Mouse (Mus musculus): ENCODE measurements around the gene Tenm2. TPM values are rescaled to one million over a fixed set of nuclear protein-coding genes. Genes with fewer than 3 reads are reported as not detected.

The Tenm2 gene
- total and polyA plus RNA-seq, 3 experiments = 0.08 to 0.14 (median 0.12) TPM

GRCm38 (mm10) chr11:36452436-36452835 lies 783.3 kb downstream of the Tenm2 start:
- Histone ChIP-seq H3K79me2 (replicated peaks; ENCODE audit: control insufficient read depth, insufficient read depth, low read length) (no peaks in the 10 kb centered on the region), H3K27me3 (ENCODE audit: control insufficient read depth, insufficient read depth, low read length) (no peaks in the 10 kb centered on the region), H3K9ac (ENCODE audit: low read depth, low read length) (no peak overlapping the region), H3K4me3 (no peak overlapping the region), H3K36me3 (ENCODE audit: control insufficient read depth, insufficient read depth, low read length) (no peaks in the 10 kb centered on the region), H3K4me1 (ENCODE audit: control insufficient read depth, insufficient read depth, low read length) (no peaks in the 10 kb centered on the region), H3K27ac (no peak overlapping the region)
- no peak for DNase-seq
- 64% methylated on average over 9 of the region's 9 CpGs for WGBS
- no peak for TF ChIP-seq EP300 (IDR thresholded peaks at IDR 0.05; ENCODE audit: insufficient read depth, low read depth, low read length)
- TF ChIP-seq CTCF (IDR thresholded peaks at IDR 0.05) = no peak
- no peak for TF ChIP-seq POLR2A (IDR thresholded peaks at IDR 0.05; ENCODE audit: insufficient read depth, low read depth, low read length)
- intact Hi-C loops (cut with DNase I) = no loop called here

DNA sequence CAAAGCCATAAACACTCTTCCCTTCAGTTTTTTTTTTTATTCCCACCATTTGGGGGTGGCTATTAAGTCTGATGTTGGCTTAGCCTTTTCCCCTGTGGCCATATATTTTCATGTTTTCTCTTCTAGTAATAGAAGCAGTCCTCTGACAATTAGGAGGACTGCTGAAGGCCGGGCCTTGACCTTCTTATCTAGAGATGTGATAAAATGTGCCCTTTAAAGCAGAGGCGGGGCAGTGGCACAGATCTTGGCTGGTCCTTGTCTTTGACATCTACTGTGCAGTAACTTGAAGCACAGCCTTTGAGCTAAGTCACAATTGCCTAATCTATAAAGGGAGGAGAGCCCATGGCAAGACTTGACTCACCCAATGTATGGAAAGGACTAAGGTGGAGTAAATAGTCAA lies 789.4 kb downstream of the Tenm2 start:
- Histone ChIP-seq H3K79me2 (replicated peaks; ENCODE audit: control insufficient read depth, insufficient read depth, low read length) (no peaks in the 10 kb centered on the region), H3K27me3 (ENCODE audit: control insufficient read depth, insufficient read depth, low read length) (no peaks in the 10 kb centered on the region), H3K4me1 (ENCODE audit: control insufficient read depth, insufficient read depth, low read length) (no peaks in the 10 kb centered on the region), H3K9ac (ENCODE audit: low read depth, low read length) (no peak overlapping the region), H3K27ac (no peak overlapping the region), H3K4me3 (no peak overlapping the region), H3K36me3 (ENCODE audit: control insufficient read depth, insufficient read depth, low read length) (no peaks in the 10 kb centered on the region)
- WGBS = 54% methylated on average over 2 of the region's 2 CpGs
- TF ChIP-seq CTCF (IDR thresholded peaks at IDR 0.05) = no peak
- TF ChIP-seq POLR2A (IDR thresholded peaks at IDR 0.05; ENCODE audit: insufficient read depth, low read depth, low read length) = no peak
- TF ChIP-seq EP300 (IDR thresholded peaks at IDR 0.05; ENCODE audit: insufficient read depth, low read depth, low read length) = no peak
- no peak for DNase-seq
- intact Hi-C loops (cut with DNase I) = no loop called here

GRCm38 (mm10) chr11:36443821-36444220 lies 791.9 kb downstream of the Tenm2 start:
- no peak overlapping the region for H3K9ac ChIP-seq (ENCODE audit: low read depth, low read length)
- WGBS = 90% methylated on average over 7 of the region's 7 CpGs
- H3K79me2 ChIP-seq (replicated peaks; ENCODE audit: control insufficient read depth, insufficient read depth, low read length) = no peaks in the 10 kb centered on the region
- no peaks in the 10 kb centered on the region for H3K27me3 ChIP-seq (ENCODE audit: control insufficient read depth, insufficient read depth, low read length)
- no peaks in the 10 kb centered on the region for H3K4me1 ChIP-seq (ENCODE audit: control insufficient read depth, insufficient read depth, low read length)
- H3K4me3 ChIP-seq = no peak overlapping the region
- no peaks in the 10 kb centered on the region for H3K36me3 ChIP-seq (ENCODE audit: control insufficient read depth, insufficient read depth, low read length)
- TF ChIP-seq EP300 (IDR thresholded peaks at IDR 0.05; ENCODE audit: insufficient read depth, low read depth, low read length) (no peak), CTCF (IDR thresholded peaks at IDR 0.05) (no peak), POLR2A (IDR thresholded peaks at IDR 0.05; ENCODE audit: insufficient read depth, low read depth, low read length) (no peak)
- no peak overlapping the region for H3K27ac ChIP-seq
- no peak for DNase-seq
- intact Hi-C loops (cut with DNase I) = no loop called here

- WGBS = 47% methylated on average over 6 of the region's 6 CpGs
- intact Hi-C loops (cut with DNase I) = no loop called here
Measured at GRCm38 (mm10) chr11:36441801-36442200, 794.0 kb downstream of the Tenm2 start.

GRCm38 (mm10) chr11:36436251-36436650 lies 799.5 kb downstream of the Tenm2 start:
- H3K27me3 ChIP-seq (ENCODE audit: control insufficient read depth, insufficient read depth, low read length) = no peaks in the 10 kb centered on the region
- no peak for DNase-seq
- H3K4me3 ChIP-seq = no peak overlapping the region
- intact Hi-C loops (cut with DNase I) = no loop called here
- WGBS = 52% methylated on average over 8 of the region's 8 CpGs
- no peak overlapping the region for H3K9ac ChIP-seq (ENCODE audit: low read depth, low read length)
- H3K27ac ChIP-seq = no peak overlapping the region
- TF ChIP-seq EP300 (IDR thresholded peaks at IDR 0.05; ENCODE audit: insufficient read depth, low read depth, low read length) = no peak
- no peak for TF ChIP-seq CTCF (IDR thresholded peaks at IDR 0.05)
- TF ChIP-seq POLR2A (IDR thresholded peaks at IDR 0.05; ENCODE audit: insufficient read depth, low read depth, low read length) = no peak
- H3K36me3 ChIP-seq (ENCODE audit: control insufficient read depth, insufficient read depth, low read length) = no peaks in the 10 kb centered on the region
- H3K4me1 ChIP-seq (ENCODE audit: control insufficient read depth, insufficient read depth, low read length) = no peaks in the 10 kb centered on the region
- H3K79me2 ChIP-seq (replicated peaks; ENCODE audit: control insufficient read depth, insufficient read depth, low read length) = no peaks in the 10 kb centered on the region

More at GRCm38 (mm10) chr11:36441801-36442200, 794.0 kb downstream of the Tenm2 start:
- no peaks in the 10 kb centered on the region for H3K27me3 ChIP-seq (ENCODE audit: control insufficient read depth, insufficient read depth, low read length)
- H3K4me3 ChIP-seq = no peak overlapping the region
- no peak for DNase-seq
- H3K9ac ChIP-seq (ENCODE audit: low read depth, low read length) = no peak overlapping the region
- H3K79me2 ChIP-seq (replicated peaks; ENCODE audit: control insufficient read depth, insufficient read depth, low read length) = no peaks in the 10 kb centered on the region
- no peak overlapping the region for H3K27ac ChIP-seq
- no peaks in the 10 kb centered on the region for H3K36me3 ChIP-seq (ENCODE audit: control insufficient read depth, insufficient read depth, low read length)
- H3K4me1 ChIP-seq (ENCODE audit: control insufficient read depth, insufficient read depth, low read length) = no peaks in the 10 kb centered on the region
- TF ChIP-seq EP300 (IDR thresholded peaks at IDR 0.05; ENCODE audit: insufficient read depth, low read depth, low read length) (no peak), CTCF (IDR thresholded peaks at IDR 0.05) (no peak), POLR2A (IDR thresholded peaks at IDR 0.05; ENCODE audit: insufficient read depth, low read depth, low read length) (no peak)

DNA sequence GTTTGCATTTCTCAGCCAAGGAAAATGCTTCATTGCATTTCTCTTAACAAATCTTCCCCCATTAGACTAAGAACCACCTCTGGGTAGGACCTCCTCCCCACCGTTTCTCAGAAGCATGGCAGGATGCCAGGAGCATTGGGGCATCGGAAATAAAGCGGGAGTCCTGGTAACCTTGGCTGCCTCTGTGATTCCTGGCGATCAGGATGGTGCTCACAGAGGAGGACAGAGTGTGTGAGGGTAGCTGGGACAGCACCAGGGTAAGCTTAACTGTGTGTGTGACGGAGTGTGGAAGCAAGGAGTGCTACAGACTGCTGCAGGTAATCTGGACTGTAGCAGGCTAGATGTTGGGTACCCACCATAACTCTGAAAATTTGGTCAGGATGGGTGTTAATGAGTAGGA lies 806.8 kb downstream of the Tenm2 start:
- H3K9ac ChIP-seq (ENCODE audit: low read depth, low read length) = no peak overlapping the region
- DNase-seq = no peak
- no peak overlapping the region for H3K4me3 ChIP-seq
- H3K4me1 ChIP-seq (ENCODE audit: control insufficient read depth, insufficient read depth, low read length) = no peaks in the 10 kb centered on the region
- WGBS = 29% methylated on average over 5 of the region's 5 CpGs
- TF ChIP-seq EP300 (IDR thresholded peaks at IDR 0.05; ENCODE audit: insufficient read depth, low read depth, low read length) (no peak), CTCF (IDR thresholded peaks at IDR 0.05) (no peak), POLR2A (IDR thresholded peaks at IDR 0.05; ENCODE audit: insufficient read depth, low read depth, low read length) (no peak)
- intact Hi-C loops (cut with DNase I) = no loop called here
- no peak overlapping the region for H3K27ac ChIP-seq
- H3K79me2 ChIP-seq (replicated peaks; ENCODE audit: control insufficient read depth, insufficient read depth, low read length) = no peaks in the 10 kb centered on the region
- no peaks in the 10 kb centered on the region for H3K27me3 ChIP-seq (ENCODE audit: control insufficient read depth, insufficient read depth, low read length)
- H3K36me3 ChIP-seq (ENCODE audit: control insufficient read depth, insufficient read depth, low read length) = no peaks in the 10 kb centered on the region
